Mouse (Mus musculus): ENCODE measurements around the gene Prss48.

GRCm38 (mm10) chr3:86021651-86022050 is 19.4 kb upstream of the Prss48 start:
- TF ChIP-seq CTCF (IDR thresholded peaks at IDR 0.05; ENCODE audit: insufficient read depth, low read depth, low read length) (no peak), POLR2A (IDR thresholded peaks at IDR 0.05; ENCODE audit: insufficient read depth, low read depth, low read length) (no peak)

All from olfactory bulb, adult 2 months (tissue).